Mouse (Mus musculus): Measurements from ENCODE around the gene Atg2a.
"Not testable (repeated sequence)": the region's sequence is repeated elsewhere in the genome, so short reads cannot be mapped to it uniquely, and the experiment has no call there.

The Atg2a gene

GRCm38 (mm10) chr19:6276426-6277421 is 35.3 kb downstream of the Atg2a start, which contains the start of gene Ehd1:
Gene Ehd1 (plus strand): TSS chr19:6276725.
- DNase-seq (ENCODE audit: low spot score): peak; percentile 97

DNA sequence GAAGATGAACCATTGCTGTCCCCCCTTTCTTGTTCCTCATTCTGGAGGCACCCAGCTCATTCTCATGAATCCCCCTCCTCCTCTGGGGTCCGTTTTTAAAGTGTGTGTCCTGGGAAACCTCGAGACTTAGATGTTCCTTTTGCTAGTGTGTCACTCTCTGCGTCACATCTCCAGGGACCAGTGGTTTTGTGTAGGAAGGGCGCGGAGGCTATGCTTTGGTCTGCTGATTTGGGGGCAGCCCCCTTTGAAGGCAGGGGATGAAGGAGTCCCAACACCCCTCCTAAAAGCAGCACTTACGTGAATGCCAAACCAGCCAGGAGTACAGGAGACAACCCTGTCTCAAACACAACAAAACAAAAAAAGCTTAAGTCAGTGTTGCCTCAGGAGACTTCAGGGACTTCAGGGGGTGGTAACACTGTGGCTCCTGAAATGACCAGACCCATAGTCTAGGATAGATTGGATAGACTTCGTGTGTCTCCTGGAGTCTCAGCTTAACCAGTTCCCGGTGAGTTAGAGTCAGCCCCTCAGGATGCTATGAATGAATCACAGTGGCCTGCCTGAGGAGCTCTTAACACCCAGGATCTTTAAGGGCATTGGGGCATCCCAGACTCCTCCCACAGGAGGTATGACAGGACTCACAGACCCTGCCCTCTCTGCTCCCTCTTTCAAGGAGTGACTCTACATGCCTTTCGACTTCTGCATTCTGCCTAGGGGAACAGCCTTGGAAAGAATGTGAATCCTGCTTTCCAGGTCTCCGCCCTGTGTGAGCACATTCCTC is 36.4 kb downstream of the Atg2a start:
- peak; percentile 68 for DNase-seq (ENCODE audit: low spot score)

DNA sequence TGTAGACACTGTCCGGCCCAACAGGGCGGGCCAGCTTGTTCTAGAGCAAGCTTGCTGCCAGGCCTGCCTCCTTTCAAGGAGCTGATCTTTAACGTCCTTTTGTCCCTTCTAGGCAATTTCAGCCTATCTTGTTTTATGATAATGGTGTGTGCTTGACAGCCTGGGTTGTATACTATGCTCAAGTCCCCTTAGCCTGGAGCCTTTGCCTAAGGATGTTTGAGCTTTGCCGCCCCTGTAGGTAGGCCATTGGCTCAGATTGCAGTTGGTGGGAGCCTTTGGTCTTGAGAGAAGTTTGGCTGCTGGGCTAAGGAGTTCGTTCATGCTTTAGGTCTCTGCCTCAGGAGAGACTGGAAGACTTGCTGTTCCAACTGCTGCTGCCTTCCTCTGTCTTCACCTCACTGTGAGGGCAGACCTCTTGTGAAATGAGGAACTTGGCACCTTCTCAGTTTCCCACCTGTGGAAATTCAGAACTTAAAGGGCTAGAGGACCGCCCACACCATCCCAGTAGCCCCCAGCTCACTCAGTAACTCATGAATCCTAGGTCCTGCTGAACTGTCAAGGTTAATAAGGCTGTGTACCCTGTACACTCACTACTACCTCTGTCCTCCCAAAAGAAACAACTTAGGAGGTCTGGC is 37.1 kb downstream of the Atg2a start:
- no peak for DNase-seq (ENCODE audit: low spot score)

GRCm38 (mm10) chr19:6279481-6280144 is 38.1 kb downstream of the Atg2a start:
- DNase-seq (ENCODE audit: low spot score): no peak

DNA sequence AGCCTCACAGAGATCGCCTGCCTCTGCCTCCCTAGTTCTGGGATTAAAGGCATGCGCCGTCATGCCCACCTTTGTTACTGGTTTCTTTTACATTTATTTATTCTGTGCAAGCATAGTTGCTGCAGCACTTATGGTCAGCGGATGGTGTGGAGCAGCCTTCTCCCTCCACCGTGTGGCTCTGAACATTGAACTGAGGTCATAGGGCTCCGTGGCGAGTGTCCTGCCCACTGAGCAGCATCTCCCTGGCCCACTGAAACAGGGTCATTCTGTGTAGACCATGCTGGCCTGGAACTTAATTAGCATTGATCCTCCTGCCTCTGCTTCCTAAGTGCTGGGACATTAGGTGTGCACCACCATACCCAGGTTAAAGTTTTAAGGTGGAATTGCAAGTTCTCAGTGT is 39.1 kb downstream of the Atg2a start:
- no peak for DNase-seq (ENCODE audit: low spot score)

- DNase-seq (ENCODE audit: low spot score): no peak
Measured at GRCm38 (mm10) chr19:6281122-6282020, 39.9 kb downstream of the Atg2a start.

DNA sequence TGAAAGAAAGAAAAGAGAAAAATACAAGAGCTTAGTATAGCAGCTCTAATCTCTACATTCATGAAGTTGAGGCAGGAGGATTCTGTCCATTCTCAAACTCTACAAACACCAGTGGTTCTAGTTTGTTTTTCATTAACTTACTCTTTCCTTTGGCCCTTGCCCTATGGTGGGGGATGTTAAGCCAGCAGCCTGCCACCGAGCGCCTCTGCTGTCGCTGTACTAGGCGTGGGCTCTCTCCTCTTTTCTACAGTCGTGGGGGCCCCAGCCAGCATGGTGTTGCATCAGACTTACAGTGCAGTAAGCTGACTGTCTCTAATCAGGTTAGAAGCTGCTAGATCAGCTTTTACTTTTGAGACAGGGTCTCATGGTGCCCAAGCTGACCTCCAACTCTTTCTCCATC is 41.5 kb downstream of the Atg2a start:
- DNase-seq (ENCODE audit: low spot score): no peak

DNA sequence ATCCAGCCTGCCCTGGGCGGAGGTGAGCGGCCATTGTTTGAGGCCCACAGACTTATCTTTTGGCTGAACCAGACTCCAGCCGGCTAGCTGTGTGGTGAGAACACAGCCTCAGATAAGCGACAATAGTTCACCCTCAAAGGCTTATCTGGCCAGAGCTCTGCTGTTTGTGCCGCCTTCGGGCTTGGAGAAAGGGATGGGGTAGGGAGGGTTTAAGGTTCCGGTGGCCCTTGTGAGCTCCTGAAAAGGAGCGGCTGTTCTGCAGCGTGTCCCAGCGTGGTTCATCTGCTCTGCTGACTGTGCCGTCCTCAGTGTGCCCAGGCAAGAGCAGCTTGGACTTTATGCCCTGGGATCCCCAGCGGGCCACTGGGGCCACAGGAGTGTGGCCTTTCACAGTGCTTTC is 43.0 kb downstream of the Atg2a start:
- no peak for DNase-seq (ENCODE audit: low spot score)

- DNase-seq (ENCODE audit: low spot score): no peak
Measured at GRCm38 (mm10) chr19:6285226-6285625, 43.8 kb downstream of the Atg2a start.

GRCm38 (mm10) chr19:6285632-6286433 is 44.4 kb downstream of the Atg2a start:
- DNase-seq (ENCODE audit: low spot score): no peak

GRCm38 (mm10) chr19:6286434-6287401 is 45.2 kb downstream of the Atg2a start:
- DNase-seq (ENCODE audit: low spot score): no peak

- no peak for DNase-seq (ENCODE audit: low spot score)
Measured at GRCm38 (mm10) chr19:6288236-6288894, 46.9 kb downstream of the Atg2a start.

- DNase-seq (ENCODE audit: low spot score): no peak
Measured at GRCm38 (mm10) chr19:6289696-6290238, 48.3 kb downstream of the Atg2a start.

DNA sequence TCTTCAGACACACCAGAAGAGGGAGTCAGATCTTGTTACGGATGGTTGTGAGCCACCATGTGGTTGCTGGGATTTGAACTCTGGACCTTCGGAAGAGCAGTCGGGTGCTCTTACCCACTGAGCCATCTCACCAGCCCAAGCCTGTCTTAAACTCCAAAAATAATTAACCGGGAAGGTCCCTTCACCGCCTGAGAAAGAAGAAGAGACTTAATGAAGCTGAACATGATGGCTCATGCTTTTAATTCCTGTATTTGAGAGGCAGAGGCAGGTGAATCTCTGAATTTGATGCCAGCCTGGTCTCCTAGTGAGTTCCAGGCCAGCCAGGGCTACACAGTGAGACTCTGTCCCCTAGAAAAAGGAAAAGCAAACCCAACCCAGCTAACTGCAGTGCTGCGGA is 49.2 kb downstream of the Atg2a start:
- not testable (repeated sequence) for DNase-seq (ENCODE audit: low spot score)

GRCm38 (mm10) chr19:6291117-6291781 is 49.8 kb downstream of the Atg2a start:
- DNase-seq (ENCODE audit: low spot score): no peak

- DNase-seq (ENCODE audit: low spot score): no peak
Measured at GRCm38 (mm10) chr19:6292262-6292661, 50.8 kb downstream of the Atg2a start.

GRCm38 (mm10) chr19:6294301-6294700 is 52.8 kb downstream of the Atg2a start:
- no peak for DNase-seq (ENCODE audit: low spot score)

Measured in c-Kit-positive CD71-positive TER-119-positive erythroid progenitor cells, embryonic 14.5 days (primary cell).